Mouse (Mus musculus) kidney, adult 2 months (tissue): ENCODE measurements around the gene Il16.

ENCODE experiments used
- CTCF ChIP-seq: fragments of 200-500 bp; conservative IDR thresholded peaks from 2 replicates; pipeline ENCODE4 v1.5.1; 2011; ENCODE audit warnings: low read depth, mild to moderate bottlenecking, control low read depth, low read length, moderate library complexity, mixed read lengths; ENCODE audit not compliant: insufficient read depth, insufficient read length
- POLR2A ChIP-seq: fragments of 200-500 bp; IDR thresholded peaks from one replicate; pipeline ENCODE4 v1.6.1; 2011; ENCODE audit warnings: low read depth, low read length, control low read depth

DNA sequence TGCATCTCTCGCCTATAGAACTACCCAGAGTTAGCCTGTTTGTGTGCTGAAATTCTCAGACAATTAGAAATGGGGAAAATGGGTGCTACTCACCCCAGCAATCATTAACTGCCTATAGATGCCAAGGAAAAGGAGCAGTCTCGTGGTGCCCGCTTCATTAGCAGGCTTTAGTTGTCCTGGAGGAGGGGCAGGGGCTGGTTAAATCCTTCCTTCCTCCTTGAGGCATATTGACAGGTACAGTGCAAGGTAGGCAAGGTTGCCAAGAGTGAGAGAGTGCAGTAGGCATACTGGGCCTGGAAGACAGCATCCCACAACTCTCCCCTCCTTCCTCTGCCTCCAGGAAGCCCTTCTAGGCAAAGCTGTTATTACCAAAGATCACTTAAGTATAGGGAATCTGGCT lies 151.5 kb downstream of the Il16 start:
- TF ChIP-seq POLR2A (no peak), CTCF (no peak)
